Mouse (Mus musculus) urinary bladder, adult 18-20 months (tissue): ENCODE measurements around the gene Rgs17.

Experiments used
- DNase-seq, 2 experiments: peaks; one replicate each; pipeline ENCODE4 v3.0.0; 2022; ENCODE audit warnings: low spot score in 2 of 2, mixed read lengths in 2 of 2

Rgs17 gene

DNA sequence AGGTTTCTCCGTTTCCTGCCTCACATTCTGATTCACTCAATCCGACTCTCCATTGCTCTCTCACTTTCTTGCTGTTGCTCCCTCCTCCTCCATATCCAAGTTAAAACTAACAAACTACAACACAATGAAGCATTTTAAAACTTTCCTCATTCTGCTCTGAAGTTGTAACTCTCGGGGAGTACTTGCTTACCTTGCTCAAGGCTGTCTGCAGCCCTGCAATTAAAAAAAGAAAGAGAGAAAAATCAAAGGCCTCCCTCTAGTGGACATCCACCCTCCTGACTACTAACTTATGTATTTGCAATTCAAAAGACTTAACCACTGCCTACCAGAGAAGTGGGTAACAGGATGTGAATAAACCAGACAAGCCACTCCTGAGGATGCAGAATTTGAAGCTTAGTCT is 97.4 kb downstream of the Rgs17 start:
- DNase-seq, result peak in 1 of 2 experiments; percentile 5

DNA sequence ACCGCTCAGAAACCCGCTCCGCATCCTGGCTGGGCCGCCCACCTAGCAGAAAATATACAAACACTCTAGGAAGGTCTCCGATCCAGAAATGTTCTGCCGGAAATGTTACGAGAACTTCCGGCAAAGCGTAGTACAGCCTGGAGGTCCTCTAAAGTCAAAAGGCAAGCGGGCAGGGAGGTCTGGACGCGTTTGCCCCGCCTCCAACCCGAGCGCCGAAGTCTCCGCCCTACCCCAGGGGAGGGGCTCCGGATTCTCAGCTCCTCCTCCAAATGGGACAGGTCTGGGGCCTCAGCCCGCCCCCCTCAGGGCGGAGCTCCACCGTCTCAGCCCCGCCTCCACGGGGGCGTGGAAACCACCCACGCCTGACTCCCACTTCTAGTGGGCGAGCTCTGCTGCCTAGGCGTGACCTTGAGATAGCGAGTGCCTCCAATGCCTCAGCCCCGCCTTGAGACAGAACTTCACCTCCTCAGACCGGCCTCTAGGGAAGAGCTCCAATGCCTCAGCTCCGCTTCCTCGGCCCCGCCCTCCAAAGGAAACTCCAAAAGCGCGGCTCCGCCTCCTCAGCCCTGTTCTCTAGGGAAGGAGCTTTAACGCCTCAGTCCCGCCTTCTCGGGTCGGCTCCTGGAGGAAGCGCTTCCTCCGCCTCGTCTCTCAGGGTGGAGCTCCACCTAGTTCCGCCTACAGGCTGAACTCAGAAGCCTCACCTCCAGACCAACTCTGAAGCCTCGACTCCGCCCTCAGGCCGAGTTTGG is 98.3 kb downstream of the Rgs17 start, which contains the start of gene Mtrf1l:
Gene Mtrf1l, minus strand, starts transcription at position 171 of the 752 bp plus-strand sequence.
- DNase-seq, result peak; percentile 97

DNA sequence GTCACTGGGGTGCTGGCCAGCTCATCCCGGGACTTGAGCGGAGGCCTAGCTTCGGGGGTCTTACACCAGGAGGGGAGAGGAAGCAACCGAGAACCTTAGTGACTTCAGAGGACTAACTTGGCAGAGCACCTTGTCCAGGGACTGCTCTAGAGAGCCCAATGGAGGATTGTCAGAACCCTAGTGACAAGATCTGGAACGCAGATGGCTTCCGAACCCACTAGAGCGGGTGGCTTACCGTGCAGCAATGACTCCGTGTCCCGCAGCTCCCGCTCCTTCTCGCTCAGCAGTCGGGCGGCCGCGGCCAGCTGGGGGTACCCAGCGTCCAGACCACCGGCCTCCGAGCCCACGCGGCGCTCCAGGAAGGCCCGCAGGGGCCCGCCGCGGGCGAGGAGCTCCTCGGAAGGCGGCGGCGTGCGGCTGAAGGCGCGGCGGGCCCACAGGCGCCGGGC is 98.9 kb downstream of the Rgs17 start:
- no peak for DNase-seq

DNA sequence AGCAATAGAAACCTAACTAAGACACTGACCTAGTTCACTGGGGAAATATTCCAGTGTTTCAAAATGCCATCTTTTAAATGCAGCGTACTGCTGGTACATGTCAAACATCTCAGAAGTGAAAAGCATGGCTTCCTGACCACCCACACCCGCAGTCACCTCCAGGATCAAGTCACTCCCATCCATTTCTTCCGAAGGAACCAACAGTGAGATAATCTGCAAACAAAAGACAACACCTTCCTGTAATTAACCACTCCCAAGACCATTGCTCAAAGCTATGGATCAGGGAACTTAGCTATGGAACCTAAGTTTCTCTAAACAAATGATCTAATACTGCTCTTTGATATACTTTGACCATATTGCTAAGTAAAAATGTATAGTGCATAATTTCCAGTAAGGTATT is 103.4 kb downstream of the Rgs17 start:
- no peak for DNase-seq

DNA sequence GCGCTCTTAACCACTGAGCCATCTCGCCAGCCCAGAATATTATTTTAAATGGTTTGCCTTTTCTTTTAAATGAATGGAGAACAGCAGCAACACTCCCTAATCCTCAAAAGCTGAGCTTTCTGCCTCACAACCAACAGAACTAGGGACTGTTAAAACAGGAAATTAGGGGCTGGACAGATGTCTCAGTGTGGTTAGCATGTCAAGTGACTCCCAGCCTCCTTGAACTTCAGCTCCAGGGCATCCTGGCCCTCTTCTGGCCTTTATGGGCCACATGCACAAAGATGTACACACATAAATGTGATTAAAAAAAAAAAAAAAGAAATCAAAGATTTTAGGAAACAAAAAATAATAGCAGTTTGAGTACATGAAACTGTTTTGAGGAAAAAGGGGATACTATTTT is 106.2 kb downstream of the Rgs17 start:
- no peak for DNase-seq

DNA sequence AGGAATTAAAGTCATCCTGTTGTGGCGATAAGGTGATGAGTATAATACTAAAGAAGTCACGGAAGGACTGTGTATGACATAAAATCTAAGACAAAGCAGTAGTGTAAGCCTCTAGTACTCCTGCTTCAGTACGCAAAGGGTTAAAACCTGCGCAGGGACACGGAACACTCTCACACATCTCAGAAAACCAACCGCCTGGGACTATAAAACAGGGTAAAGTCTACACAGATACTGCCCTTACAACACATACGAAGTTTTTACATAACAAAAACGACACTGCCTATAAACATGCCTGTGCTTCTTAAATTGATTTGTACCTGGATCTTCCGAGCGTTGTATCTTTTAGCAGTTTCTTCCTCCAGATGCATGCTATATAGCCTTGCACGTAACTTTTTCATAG is 108.5 kb downstream of the Rgs17 start:
- DNase-seq, result no peak

DNA sequence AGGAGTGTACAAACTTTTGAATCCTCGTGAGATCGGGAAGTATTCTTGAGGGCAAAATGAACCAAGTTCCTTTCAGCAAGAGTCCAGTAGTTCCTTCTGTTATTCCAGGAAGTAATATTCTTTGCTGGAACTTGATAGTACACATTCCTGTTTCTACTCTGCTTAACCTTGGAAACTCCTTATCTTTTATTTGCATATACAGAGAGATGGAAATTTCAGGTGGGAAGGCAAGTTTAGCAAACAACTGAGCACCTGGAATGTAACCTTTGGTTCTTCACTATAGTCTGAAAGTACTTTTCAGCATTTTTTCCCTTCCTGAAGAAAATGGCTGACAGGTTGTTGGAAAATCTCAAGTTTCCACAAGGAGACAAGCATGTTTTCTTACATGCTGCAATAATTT is 114.5 kb downstream of the Rgs17 start:
- DNase-seq, result no peak

DNA sequence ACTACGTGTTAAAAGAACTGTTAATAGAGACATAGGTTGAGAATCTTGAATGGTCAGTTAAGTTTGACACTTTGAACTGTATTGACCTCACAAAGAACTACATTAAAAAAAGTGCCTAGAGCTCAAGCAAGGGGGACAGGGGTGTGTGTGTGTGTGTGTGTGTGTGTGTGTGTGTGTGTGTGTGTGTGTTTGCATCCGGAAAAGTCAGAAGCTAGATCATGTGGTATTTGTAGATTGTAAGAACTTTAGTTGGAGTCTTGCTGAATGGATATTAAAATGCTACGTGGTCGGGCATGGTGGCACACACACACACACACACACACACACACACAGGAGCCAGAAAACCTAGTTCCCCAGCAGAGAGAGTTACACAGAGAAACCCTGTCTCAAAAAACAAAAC is 115.2 kb downstream of the Rgs17 start:
- DNase-seq, result no peak

DNA sequence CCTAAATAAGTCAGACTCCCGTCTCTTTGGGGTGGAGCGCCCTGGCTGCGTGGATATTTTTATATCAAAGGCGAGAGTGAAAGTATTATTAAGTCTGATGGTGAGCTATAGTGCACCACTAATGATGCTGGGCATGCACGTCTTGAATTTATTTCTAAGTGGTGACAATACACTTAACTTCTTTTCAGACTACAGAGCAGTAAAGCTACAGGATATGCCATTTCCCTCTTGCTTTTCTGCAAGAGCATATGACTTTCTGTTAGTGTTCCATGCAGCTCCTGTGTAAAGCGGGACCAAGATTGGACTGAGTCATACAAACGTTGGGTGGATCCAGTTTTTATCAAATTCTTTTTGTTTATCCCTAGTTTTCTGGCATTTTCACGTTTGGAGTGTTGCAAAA is 115.8 kb downstream of the Rgs17 start:
- no peak for DNase-seq

DNA sequence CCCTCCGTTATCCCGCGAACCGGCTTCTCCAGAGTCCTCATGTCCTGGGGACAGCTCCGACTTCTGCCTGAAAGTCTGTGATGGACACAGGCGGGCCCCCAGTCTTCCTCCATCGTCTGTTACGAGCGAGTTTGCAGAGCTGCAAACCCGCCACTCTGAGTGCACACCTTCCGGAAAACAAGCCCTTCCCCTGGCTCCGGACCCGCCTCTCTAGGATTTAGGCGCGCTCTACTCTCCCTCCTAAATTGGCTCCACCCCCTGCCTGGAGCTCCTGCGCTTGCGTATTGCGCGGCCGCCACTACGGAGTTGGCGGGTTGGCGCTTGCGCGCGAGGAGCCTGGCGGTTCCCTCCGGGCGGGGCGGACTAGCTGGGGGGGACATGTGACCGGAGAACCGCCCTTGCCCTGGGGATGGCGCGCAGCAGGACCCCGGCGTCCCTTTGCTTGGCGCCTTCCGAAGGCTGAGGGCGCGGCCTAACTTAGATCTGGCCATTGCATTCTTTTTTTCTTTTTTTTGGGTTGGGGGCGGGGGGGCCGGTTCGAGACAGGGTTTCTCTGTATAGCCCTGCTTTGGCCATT is 116.4 kb downstream of the Rgs17 start:
- DNase-seq, result peak; percentile 93 to 95

DNA sequence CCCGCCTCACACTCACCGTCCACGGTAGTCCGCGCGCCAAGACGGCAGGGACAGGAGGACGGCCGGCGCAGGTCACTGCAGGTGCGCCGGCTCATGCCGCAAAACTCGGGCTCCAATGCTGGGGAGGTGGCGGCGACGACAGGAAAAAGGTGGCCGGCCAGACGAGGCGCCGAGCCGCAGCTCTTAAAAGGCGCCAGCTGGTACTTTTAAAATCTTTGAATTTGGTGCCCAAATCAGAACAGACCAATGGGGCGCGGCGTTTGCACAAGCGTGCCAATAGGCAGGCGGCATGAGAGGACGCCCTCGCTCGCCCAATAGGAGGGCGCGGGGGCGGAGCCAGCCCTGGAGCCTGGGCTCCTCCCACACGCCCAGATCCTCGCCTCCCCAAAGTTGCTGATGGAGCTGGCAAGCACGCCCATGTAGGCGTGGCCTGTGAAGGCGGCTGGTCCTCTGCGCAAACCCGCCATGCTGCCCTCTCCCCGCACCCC is 116.9 kb downstream of the Rgs17 start, which contains the start of gene Fbxo5:
Gene Fbxo5, minus strand, starts transcription at position 358 of the 488 bp plus-strand sequence.
- peak in 1 of 2 experiments; percentile 97 for DNase-seq

DNA sequence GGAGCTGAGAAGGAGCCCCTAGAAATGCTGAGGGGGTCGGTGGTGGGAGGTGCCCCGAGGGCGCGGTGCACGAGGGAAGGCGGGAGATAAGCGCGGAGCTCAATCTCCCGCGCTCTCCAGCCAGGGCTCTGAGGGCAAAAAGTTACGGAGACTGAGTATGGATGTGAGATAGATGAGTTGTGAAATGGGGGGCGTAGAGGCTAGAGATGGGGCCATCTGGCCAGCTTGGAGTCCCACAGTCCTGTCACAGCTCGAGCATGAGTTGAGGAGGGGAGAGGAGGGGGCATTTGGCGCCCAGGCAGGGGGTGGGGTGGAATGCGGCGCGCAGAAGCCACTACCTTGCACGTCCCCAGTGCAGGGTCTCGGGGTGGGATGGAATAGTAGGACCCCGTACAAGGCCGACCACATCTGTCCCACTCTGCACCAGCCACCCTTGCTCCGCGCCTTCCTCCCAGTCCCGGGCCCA is 117.5 kb downstream of the Rgs17 start:
- no peak for DNase-seq

DNA sequence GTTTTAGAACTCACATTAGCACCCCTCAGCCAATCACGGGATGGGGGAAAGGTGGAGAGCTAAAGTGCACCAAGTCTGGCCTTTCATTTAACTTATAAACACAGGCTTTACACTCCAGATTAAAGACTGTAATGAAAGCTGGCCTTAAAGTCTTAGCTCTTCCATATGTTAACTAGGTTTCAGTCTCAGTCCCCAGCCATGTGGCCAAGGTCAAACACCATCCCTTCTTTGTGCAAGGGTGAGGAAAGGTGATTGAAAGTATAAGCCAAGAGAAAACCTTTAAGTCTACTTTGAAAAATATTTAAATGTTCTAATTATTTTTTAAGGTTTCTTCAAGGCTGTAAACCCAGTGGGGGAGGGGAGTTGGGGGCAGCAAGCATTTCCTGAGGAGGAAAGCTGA is 118.5 kb downstream of the Rgs17 start:
- DNase-seq, result no peak

DNA sequence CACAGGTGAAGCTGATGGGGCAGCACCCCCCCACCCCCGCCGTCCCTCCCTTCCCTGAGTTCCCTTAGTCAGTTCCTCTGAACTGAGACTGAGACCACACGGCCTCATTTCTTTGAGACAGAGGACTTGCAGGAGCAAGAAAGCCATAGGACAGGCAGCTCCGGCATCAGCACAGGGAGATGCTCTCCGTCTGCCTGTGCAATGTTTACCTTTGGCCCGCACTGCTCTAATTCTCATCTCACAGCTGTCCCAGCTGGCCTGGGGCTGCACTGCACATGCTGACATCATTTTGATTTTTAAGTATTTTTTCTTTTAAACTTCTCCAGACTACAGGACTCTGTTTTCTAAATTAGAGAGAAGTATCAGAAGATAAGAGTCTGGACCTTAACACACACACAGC is 119.3 kb downstream of the Rgs17 start:
- no peak for DNase-seq

DNA sequence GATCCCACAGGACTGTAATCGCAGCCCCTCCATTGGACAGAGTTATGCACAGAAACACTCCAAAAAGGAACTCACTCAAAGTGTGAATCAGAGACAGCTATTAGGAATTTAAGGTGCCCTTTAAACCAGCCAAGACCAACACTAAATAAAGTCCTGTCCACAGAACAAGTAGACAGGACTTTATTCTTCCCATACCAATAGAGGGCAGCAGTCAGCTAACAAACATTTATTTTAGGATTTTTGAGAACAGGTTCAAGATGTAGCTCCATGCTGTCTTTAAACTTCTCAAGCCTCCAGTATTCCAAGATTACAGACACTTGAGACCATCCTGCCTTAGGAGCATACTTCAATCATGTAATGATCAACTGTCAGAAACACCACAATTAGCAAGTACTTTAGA is 121.7 kb downstream of the Rgs17 start:
- no peak for DNase-seq

DNA sequence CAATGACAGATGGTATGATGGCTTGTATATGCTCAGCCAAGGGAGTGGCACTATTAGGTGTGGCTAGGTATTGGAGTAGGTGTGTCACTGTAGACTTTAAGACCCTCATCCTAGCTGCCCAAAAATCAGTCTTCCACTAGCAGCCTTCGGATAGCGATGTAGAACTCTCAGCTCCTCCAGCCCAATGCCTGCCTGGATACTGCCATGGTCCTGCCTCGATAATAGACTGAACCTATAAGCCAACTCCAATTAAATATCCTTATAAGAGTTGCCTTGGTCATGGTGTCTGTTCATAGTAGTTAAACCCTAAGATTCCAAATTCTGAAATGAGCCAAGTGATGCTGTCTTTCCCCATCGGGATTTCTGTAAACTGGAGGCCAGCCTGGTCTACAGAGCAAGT is 124.1 kb downstream of the Rgs17 start:
- no peak for DNase-seq

DNA sequence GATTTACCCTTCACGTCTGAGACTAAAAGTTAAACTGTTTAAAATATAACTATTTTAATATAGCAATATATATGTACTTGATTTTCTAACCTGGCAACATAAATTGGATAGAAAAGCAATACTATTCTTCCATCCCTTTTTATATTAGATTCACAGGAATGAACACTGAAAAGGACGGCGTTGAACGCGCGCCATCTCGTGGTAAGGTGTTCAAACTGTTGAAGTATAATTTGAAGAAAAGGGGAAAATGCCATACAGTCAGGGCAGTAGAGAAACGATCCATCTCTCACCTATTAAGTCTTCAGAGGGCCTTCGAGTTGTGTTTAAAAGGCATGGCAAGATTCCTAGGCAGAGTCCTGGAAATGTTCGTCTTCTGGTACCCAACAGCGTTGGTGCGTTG is 131.5 kb downstream of the Rgs17 start:
- peak; percentile 3 to 41 for DNase-seq

DNA sequence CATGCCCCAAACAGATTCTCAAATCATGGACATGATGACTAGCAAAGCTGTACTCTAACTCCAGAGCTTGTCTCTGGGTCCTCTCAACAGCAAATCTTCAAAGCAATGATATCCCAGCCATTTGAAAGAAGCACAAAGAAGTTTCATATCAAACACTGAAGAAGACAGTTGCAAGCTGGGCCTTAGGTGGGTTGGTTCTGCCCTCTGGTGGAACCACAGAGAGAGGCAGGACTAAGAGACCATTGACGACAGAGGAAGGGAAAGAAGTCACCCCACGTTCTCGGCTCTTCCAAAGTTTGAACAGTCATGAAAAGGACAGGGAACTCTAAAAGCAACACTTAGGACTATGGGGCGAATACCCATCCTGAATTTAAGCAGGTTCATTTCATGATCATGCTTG is 135.3 kb downstream of the Rgs17 start:
- no peak for DNase-seq
